Mouse (Mus musculus): ENCODE results near the gene A230072I06Rik.

Gene A230072I06Rik

DNA sequence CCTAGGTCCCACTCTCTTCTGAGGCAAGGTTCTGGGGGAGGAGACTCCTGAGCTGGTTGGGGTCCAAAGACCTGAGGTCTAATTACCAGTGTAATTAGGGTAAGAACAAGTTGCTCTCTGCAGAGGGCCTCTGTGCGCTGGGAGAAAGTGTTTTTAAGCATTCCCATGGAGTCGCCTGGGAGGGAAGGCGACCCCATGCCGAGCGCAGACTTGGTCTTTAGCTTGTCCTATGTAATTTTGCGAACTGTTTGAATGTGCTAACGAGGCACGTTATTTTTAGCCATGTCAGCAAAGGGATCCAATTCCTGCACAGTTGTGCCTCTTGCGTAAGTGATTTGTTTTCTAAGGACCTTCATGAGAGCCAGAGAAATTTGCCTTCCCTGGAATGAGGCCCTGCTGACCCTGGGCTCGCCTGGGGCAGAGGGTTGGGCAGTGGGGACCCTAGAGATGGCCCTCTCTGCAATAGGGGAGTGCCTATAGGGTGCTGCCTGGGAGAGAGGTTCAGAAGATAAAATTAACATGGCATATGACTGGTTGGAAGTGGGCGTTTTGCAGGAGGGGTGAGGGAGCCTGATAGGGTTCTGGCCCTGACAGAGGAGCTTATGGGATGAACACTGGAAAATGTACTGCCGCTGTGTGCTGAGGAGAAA lies at the start of gene A230072I06Rik:
TSS of gene A230072I06Rik (plus strand) at position 157 of the 650 bp plus-strand sequence.
- DNase-seq (ENCODE audit: low spot score): peak; percentile 54

DNA sequence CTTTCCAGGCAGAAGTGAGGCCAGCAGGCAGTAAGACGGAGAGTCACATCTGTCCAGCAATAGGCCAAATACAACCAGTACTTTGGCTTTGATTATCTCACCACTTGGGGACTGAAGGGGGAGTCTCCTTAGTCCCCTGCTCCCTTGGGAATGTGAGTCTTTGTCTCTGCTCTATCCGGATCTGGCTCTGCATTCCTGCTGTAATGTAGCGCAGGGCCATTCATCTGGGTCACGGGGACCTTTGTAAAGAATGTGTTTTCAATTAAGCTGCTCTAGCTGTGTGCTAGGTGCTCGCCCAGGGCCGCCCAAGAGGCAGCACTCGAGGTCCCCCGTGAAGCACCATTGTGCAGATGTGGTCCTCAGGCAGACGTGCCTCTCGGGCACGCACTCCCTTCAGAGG lies 44.6 kb upstream of the A230072I06Rik start:
- peak; percentile 58 for DNase-seq (ENCODE audit: low spot score)

GRCm38 (mm10) chr8:12238775-12239174 lies 39.8 kb upstream of the A230072I06Rik start:
- DNase-seq (ENCODE audit: low spot score): no peak

DNA sequence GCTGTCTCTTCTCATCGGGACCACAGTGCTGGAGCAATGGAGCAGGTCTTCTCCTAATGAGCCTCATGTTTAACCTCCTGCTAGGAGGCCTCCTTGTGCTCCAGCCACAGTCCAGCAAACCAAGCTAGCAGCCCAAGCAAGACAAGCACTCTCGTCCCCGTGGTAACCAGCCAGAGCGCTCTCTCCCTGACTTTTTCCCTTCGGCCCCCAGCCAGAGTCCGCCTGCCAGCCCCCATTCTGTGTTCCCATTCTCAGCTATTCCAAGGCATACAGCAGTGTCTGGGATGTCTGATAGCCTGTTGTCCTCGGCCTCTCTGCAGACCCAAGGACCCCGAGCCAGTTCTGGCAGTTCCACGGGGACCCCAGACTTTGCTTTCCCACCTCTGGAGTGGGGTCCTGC lies 38.5 kb upstream of the A230072I06Rik start:
- DNase-seq (ENCODE audit: low spot score): peak; percentile 24

- DNase-seq (ENCODE audit: low spot score): no peak
Observed at GRCm38 (mm10) chr8:12243746-12244145, 34.9 kb upstream of the A230072I06Rik start.

DNA sequence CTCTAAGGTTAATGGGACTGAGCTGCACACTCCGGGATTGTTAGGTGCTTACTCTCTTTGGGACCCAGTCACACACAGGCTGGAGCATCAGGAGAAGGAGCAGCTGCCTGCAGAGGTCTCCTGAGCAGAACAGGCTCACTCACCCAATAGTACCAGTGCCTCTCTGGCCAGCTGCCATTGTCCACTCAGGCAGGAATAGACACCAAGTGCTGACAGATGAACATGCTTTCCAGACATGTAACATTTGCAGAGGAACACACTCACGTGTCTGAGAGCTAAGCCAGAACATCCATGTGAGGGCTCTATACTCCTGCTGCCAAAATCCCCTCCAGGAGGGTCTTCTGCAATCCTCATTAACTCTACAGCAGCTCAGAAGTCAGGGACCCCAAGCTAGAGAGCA lies 18.7 kb upstream of the A230072I06Rik start:
- DNase-seq (ENCODE audit: low spot score): no peak

- no peak for DNase-seq (ENCODE audit: low spot score)
Observed at GRCm38 (mm10) chr8:12260476-12261029, 18.1 kb upstream of the A230072I06Rik start.

DNA sequence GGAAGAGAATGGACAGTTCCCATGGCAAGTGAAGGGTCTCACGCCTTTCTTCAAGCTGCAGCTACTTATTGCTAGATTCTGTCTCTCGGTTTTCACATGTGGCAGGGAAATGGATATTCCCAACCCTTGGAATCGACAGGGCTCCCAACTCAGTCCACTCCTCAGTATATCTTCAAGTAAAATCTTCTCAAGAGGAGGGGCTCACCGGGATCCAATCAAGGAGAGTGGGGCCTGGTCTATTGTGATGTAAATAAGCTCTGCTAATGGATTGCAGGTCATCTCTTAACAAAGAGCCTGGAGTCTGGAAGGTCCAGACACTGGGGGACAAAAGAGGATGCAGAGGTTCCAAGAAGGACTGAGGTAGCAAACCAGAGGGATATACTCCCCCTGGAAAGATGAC lies 17.1 kb upstream of the A230072I06Rik start:
- no peak for DNase-seq (ENCODE audit: low spot score)

GRCm38 (mm10) chr8:12264996-12265395 lies 13.6 kb upstream of the A230072I06Rik start:
- no peak for DNase-seq (ENCODE audit: low spot score)

- DNase-seq (ENCODE audit: low spot score): no peak
Observed at GRCm38 (mm10) chr8:12267863-12268262, 10.8 kb upstream of the A230072I06Rik start.

DNA sequence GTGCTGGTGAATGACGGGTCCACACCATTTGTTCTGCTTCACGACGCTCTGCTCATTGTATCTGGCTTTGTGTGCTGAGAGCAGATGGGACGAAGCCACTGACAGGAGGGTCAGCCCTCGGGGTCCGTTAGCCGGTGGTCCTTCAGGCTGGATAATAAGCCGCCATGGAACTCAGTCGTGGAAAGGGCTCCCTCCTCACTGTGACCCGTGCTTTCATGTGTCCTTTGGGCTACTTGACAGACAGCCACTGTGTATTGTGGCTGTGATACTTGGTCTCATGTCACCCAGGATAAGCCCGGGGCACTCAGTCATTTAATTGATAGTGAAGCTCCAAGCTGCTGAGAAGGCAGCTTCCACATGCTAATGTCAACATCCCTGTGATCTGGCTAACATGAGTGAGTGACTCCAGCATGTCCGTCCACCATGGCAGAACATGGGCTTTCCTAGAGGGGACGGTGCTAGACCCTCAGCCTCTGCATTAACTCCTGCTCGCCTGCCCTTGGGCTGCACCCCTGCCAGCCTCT lies 10.3 kb upstream of the A230072I06Rik start:
- DNase-seq (ENCODE audit: low spot score): peak; percentile 84

- no peak for DNase-seq (ENCODE audit: low spot score)
Observed at GRCm38 (mm10) chr8:12279482-12280192, 1.0 kb downstream of the A230072I06Rik start.

DNA sequence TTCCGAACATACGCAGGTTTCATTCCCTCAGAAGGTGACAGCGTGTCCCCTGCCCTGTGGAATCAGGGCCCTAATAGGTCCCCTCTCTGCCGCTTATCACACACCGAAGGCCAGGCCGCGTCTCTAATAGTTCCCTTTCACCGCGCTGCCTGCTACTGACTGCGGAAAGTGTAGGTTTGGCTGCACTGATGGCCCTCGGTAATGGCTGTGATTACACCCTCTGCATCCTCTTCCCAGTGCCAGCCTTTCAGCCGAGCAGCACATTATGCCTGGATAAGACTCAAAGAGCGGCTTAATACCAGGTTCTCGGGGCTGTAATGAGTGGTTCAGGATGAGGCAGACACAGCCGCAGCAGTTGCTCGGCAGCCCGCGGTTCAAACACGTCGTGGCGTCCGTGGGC lies 3.5 kb downstream of the A230072I06Rik start:
- DNase-seq (ENCODE audit: low spot score): no peak

- DNase-seq (ENCODE audit: low spot score): no peak
Observed at GRCm38 (mm10) chr8:12290551-12290950, 11.9 kb downstream of the A230072I06Rik start.

- DNase-seq (ENCODE audit: low spot score): no peak
Observed at GRCm38 (mm10) chr8:12298326-12298950, 19.8 kb downstream of the A230072I06Rik start.

GRCm38 (mm10) chr8:12301998-12302397 lies 23.4 kb downstream of the A230072I06Rik start:
- no peak for DNase-seq (ENCODE audit: low spot score)

GRCm38 (mm10) chr8:12312975-12313734 lies 34.5 kb downstream of the A230072I06Rik start:
- peak; percentile 38 for DNase-seq (ENCODE audit: low spot score)

DNA sequence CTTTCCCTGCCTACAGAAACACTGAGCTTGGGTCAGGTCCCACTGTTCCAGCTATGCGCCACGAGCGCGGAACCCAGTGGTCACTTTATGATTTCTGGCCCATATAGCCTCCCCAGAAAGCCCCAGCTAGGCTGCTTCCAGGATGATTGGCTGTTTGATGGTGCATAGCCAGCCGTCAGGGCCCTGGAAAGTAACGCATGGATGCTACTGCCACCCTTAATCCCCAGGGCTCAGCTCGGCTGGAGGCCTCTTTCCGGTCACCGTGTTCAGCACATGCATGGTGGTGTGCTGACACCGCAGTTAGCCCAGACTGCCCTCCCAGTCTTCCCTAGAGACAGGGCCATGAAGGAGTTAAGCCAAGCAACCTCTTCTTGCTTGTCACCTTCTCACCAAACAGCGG lies 35.6 kb downstream of the A230072I06Rik start:
- DNase-seq (ENCODE audit: low spot score): peak; percentile 43

GRCm38 (mm10) chr8:12315177-12315576 lies 36.6 kb downstream of the A230072I06Rik start:
- DNase-seq (ENCODE audit: low spot score): peak; percentile 35

GRCm38 (mm10) chr8:12319755-12320455 lies 41.3 kb downstream of the A230072I06Rik start:
- no peak for DNase-seq (ENCODE audit: low spot score)

DNA sequence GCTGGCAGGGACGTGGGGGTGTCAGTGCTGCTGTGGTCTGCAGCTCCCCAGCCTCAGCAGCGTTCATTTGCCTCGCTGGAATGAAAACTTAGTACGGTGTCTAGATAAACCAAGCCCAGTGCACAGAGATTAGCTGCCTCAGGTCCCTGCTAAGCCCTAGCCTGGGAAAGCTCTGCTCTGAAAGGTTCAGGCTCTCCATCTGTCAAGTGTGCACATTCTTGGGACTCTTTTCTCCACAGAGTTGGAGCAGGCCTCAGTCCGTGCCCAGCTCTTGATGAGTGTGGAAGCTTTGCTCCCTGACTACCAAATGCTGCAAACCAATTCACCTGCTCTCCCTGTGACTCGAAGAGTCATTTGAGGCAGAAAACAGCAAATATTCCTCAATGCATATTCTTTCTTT lies 43.5 kb downstream of the A230072I06Rik start:
- DNase-seq (ENCODE audit: low spot score): no peak

All from retina, embryonic 14.5 days (tissue).